Mouse (Mus musculus) stomach, postnatal 0 days (tissue): ENCODE data around the gene Rin2.

Experiments
- CTCF ChIP-seq: IDR thresholded peaks from 2 replicates; pipeline ENCODE4 v1.5.1; 2016; ENCODE audit warnings: antibody characterized with exemption, low read depth, mild to moderate bottlenecking, moderate library complexity
- EP300 ChIP-seq: optimal IDR thresholded peaks from 2 replicates; pipeline ENCODE3; 2016; ENCODE audit warnings: antibody characterized with exemption

DNA sequence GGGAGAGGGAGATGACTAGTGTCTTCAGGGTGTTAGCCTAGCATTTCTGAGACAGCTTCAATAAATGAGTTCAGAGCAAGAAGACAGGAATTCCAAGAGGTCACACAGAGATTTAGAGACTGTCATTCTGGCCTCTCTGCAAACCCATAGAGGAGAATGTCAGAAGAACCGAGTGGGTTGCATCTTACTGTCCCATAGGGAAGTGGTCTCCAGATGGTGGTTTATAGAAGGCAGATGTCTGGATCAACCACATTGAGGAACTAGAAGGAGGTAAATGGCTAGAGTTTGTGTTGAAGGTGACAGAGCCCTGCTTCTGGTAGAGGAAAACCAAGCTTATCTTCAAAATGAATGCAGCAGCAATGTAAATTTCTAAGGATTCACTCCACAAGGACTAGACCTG lies 61.5 kb downstream of the Rin2 start:
- no peak for TF ChIP-seq CTCF
- no peak for TF ChIP-seq EP300
